In genomic region chr13:60338107-60338506, GRCm38 (mm10) we compare ENCODE assay signal across 15 mouse cellular contexts.
A peak's percentile ranks its signal among the peaks of the same experiment; 100 is the strongest.
DNase-seq lines count a peak whose midpoint lies in the region; ATAC-seq lines count a peak whose summit lies in the region.
"Had no signal": no experiment of that assay in that cellular context is flagged by ENCODE, and none has a peak within 500 bp of the region (broad histone marks: within the 10 kb centered on the region; RNA-seq: fewer than 3 reads in every experiment).

No protein-coding gene starts in this region.

- DNase-seq in heart, embryonic 10.5 days (ENCODE audit: low spot score), result no peak
- peak; percentile 53 for DNase-seq in Muller cell, postnatal 12 days (ENCODE audit: inconsistent ontology term)
- peak; percentile 21 for DNase-seq in adrenal gland, postnatal 25 days
- no peak for DNase-seq in limb, embryonic 10.5 days (ENCODE audit: low spot score)
- DNase-seq in cerebellum, postnatal 4 days (ENCODE audit: low spot score in 2 of 2), result no peak
- no peak for DNase-seq in spleen, postnatal 36 days (ENCODE audit: low spot score in 2 of 2)
- DNase-seq: cerebellum, postnatal 36 days; kidney, postnatal 10 days had no signal

- H3K4me2 ChIP-seq in heart, embryonic 11.5 days, result no peak overlapping the region
- H3K4me2 ChIP-seq: heart, embryonic 15.5 days; hindbrain, embryonic 15.5 days; liver, embryonic 11.5 days; lung, embryonic 15.5 days; midbrain, embryonic 15.5 days had no signal

- H3K36me3 ChIP-seq in heart, embryonic 10.5 days, result no peaks in the 10 kb centered on the region
- H3K36me3 ChIP-seq in heart, embryonic 11.5 days (ENCODE audit: control insufficient read depth, insufficient read depth, low read length), result no peaks in the 10 kb centered on the region
- no peaks in the 10 kb centered on the region for H3K36me3 ChIP-seq in limb, embryonic 10.5 days
- H3K36me3 ChIP-seq: heart, embryonic 15.5 days; hindbrain, embryonic 15.5 days; lung, embryonic 15.5 days; midbrain, embryonic 15.5 days had no signal

- H3K4me3 ChIP-seq in heart, embryonic 10.5 days, result no peak overlapping the region
- H3K4me3 ChIP-seq in heart, embryonic 11.5 days (ENCODE audit: low read depth, low read length), result no peak overlapping the region
- no peak overlapping the region for H3K4me3 ChIP-seq in limb, embryonic 10.5 days
- H3K4me3 ChIP-seq: heart, embryonic 15.5 days; hindbrain, embryonic 15.5 days; lung, embryonic 15.5 days; midbrain, embryonic 15.5 days had no signal

- no peak for ATAC-seq in heart, embryonic 11.5 days (replicated peaks; ENCODE audit: insufficient number of reproducible peaks, low FRiP score, low TSS enrichment)
- ATAC-seq: forebrain, embryonic 16.5 days; midbrain, embryonic 15.5 days had no signal

- H3K9ac ChIP-seq in heart, embryonic 11.5 days (ENCODE audit: low read depth, low read length), result no peak overlapping the region
- H3K9ac ChIP-seq: heart, embryonic 15.5 days; hindbrain, embryonic 15.5 days; lung, embryonic 15.5 days; midbrain, embryonic 15.5 days had no signal

- H3K27ac ChIP-seq in heart, embryonic 10.5 days, result 0 out of 2 replicates have a peak overlapping the region, but pooled peaks have one; percentile 4
- H3K27ac ChIP-seq in heart, embryonic 11.5 days (ENCODE audit: low read depth, low read length), result no peak overlapping the region
- H3K27ac ChIP-seq in limb, embryonic 10.5 days, result peak overlapping the region; percentile 72
- H3K27ac ChIP-seq: heart, embryonic 15.5 days; hindbrain, embryonic 15.5 days; lung, embryonic 15.5 days; midbrain, embryonic 15.5 days had no signal

- H3K4me1 ChIP-seq in heart, embryonic 10.5 days, result peaks cover 18% of the 10 kb centered on the region
- peaks cover 12% of the 10 kb centered on the region; the same call in 1 of the 2 replicates for H3K4me1 ChIP-seq in heart, embryonic 11.5 days (ENCODE audit: control insufficient read depth, insufficient read depth, low read length)
- peaks cover 26% of the 10 kb centered on the region for H3K4me1 ChIP-seq in limb, embryonic 10.5 days
- H3K4me1 ChIP-seq: hindbrain, embryonic 15.5 days; midbrain, embryonic 15.5 days had no signal

- no peaks in the 10 kb centered on the region for H3K27me3 ChIP-seq in heart, embryonic 10.5 days (ENCODE audit: insufficient read depth, poor library complexity, severe bottlenecking)
- H3K27me3 ChIP-seq in heart, embryonic 11.5 days (ENCODE audit: control insufficient read depth, insufficient read depth, low read length), result no peaks in the 10 kb centered on the region
- no peaks in the 10 kb centered on the region for H3K27me3 ChIP-seq in limb, embryonic 10.5 days (ENCODE audit: low read depth, poor library complexity, severe bottlenecking)
- H3K27me3 ChIP-seq: heart, embryonic 15.5 days; hindbrain, embryonic 15.5 days; lung, embryonic 15.5 days; midbrain, embryonic 15.5 days had no signal

- 77% methylated on average over 8 of the region's 8 CpGs for WGBS in heart, embryonic 10.5 days
- 80% methylated on average over 8 of the region's 8 CpGs for WGBS in heart, embryonic 11.5 days (ENCODE audit: insufficient replicate concordance)
- 89% methylated on average over 8 of the region's 8 CpGs for WGBS in limb, embryonic 10.5 days

- no peaks in the 10 kb centered on the region for H3K9me3 ChIP-seq in heart, embryonic 10.5 days
- no peaks in the 10 kb centered on the region for H3K9me3 ChIP-seq in heart, embryonic 11.5 days (replicated peaks; ENCODE audit: control insufficient read depth, low read length)
- 0 out of 2 replicates have a peak, but pooled peaks cover 2% of the 10 kb centered on the region for H3K9me3 ChIP-seq in limb, embryonic 10.5 days (replicated peaks)
- H3K9me3 ChIP-seq: heart, embryonic 15.5 days; hindbrain, embryonic 15.5 days; lung, embryonic 15.5 days; midbrain, embryonic 15.5 days had no signal

Comparison
In these comparisons a context has a peak if more than half of its experiments do, and no peak if none do; other contexts are left out.
1. DNase-seq: peak in Muller cell, postnatal 12 days (single experiment) and adrenal gland, postnatal 25 days (single experiment); none in heart, embryonic 10.5 days (single experiment), limb, embryonic 10.5 days (single experiment), cerebellum, postnatal 4 days (0 of 2) and spleen, postnatal 36 days (0 of 2).